Mouse (Mus musculus) large intestine, adult 2 months (tissue): Measurements from ENCODE around the gene Gm9112. TPM values are rescaled to one million over a fixed set of nuclear protein-coding genes. Genes with fewer than 3 reads are reported as not detected.
"Not testable (repeated sequence)": the region's sequence is repeated elsewhere in the genome, so short reads cannot be mapped to it uniquely, and the experiment has no call there.

Source experiments
- DNase-seq: peaks from one replicate; pipeline ENCODE4 v3.0.0-alpha.2; 2012; ENCODE audit warnings: low read depth, low spot score
- WGBS: fragments of 180-500 bp; shearing (Covaris S2); methylation state at CpG from one replicate; pipeline ENCODE4 v1.1.7; 2018; 5-methylcytosine and 5-hydroxymethylcytosine counted together
- polyA plus RNA-seq: library from polyadenylated mRNA; depleted of rRNA; stranded (reverse); fragments of >200 nt; gene quantifications from 2 replicates; pipeline ENCODE4 v1.2.3, GENCODE M21; 2012; rRNA removed

The Gm9112 gene
- polyA plus RNA-seq = not detected in 2 replicates

- DNase-seq = not testable (repeated sequence)
- WGBS = 66% methylated on average over 7 of the region's 10 CpGs
These were observed at the start of gene Gm9112, which contains the start of gene Dmrtc1b for GRCm38 (mm10) chrX:102707535-102707934. TSS of gene Gm9112 (minus strand) at chrX:102707635. TSS of gene Dmrtc1b (plus strand) at chrX:102707865.

GRCm38 (mm10) chrX:102724226-102724625 is 16.8 kb upstream of the Gm9112 start:
- not testable (repeated sequence) for DNase-seq
- WGBS = 90% methylated on average over 6 of the region's 6 CpGs

- not testable (repeated sequence) for DNase-seq
- WGBS = 63% methylated on average over 3 of the region's 3 CpGs
These were observed 6.8 kb downstream of the Gm9112 start for GRCm38 (mm10) chrX:102700636-102701035.

GRCm38 (mm10) chrX:102689252-102689651 is 18.2 kb downstream of the Gm9112 start:
- 17% methylated on average over 4 of the region's 4 CpGs for WGBS
- DNase-seq = not testable (repeated sequence)

- WGBS = 79% methylated on average over 5 of the region's 5 CpGs
These were observed 20.6 kb downstream of the Gm9112 start, which contains the start of gene Gm3880 for GRCm38 (mm10) chrX:102686872-102687271. TSS of gene Gm3880 (minus strand) at chrX:102686972.

GRCm38 (mm10) chrX:102684706-102685105 is 22.7 kb downstream of the Gm9112 start:
- WGBS = 43% methylated on average over 3 of the region's 3 CpGs
- DNase-seq = not testable (repeated sequence)

More at GRCm38 (mm10) chrX:102686872-102687271, 20.6 kb downstream of the Gm9112 start, which contains the start of gene Gm3880:
- DNase-seq = not testable (repeated sequence)

- 84% methylated on average over 2 of the region's 2 CpGs for WGBS
- no peak for DNase-seq
These were observed 40.8 kb downstream of the Gm9112 start for GRCm38 (mm10) chrX:102666641-102667040.

GRCm38 (mm10) chrX:102660712-102661111 is 46.7 kb downstream of the Gm9112 start:
- 24% methylated on average over 3 of the region's 3 CpGs for WGBS

More at GRCm38 (mm10) chrX:102660712-102661111, 46.7 kb downstream of the Gm9112 start:
- DNase-seq = no peak

Other genes with a start within 250 kb of the Gm9112 start
- 3.7 and 3.9 TPM in 2 replicates for gene Hdac8, start 202.3 kb downstream of the Gm9112 start, polyA plus RNA-seq
- gene Phka1, start 63.4 kb downstream of the Gm9112 start, polyA plus RNA-seq = 2.4 TPM in 2 replicates
- not detected in 2 replicates for gene Gm3880, start 20.7 kb downstream of the Gm9112 start, polyA plus RNA-seq
- not detected in 2 replicates for gene Dmrtc1b, start 230 bp upstream of the Gm9112 start, polyA plus RNA-seq
- not detected in 2 replicates for gene Dmrtc1c1, start 95.3 kb upstream of the Gm9112 start, polyA plus RNA-seq
- not detected in 2 replicates for gene Dmrtc1c2, start 147.0 kb upstream of the Gm9112 start, polyA plus RNA-seq
- gene 1700031F05Rik, start 160.3 kb upstream of the Gm9112 start, polyA plus RNA-seq = not detected in 2 replicates
- gene Dmrtc1a, start 201.1 kb upstream of the Gm9112 start, polyA plus RNA-seq = not detected in 2 replicates
- gene 1700011M02Rik, start 201.3 kb upstream of the Gm9112 start, polyA plus RNA-seq = not detected in 2 replicates
- gene 1700018G05Rik, start 220.7 kb upstream of the Gm9112 start, polyA plus RNA-seq = not detected in 2 replicates